Mouse (Mus musculus): ENCODE measurements around the gene Tmem159. TPM values are rescaled to one million over a fixed set of nuclear protein-coding genes. Genes with fewer than 3 reads are reported as not detected.

Tmem159 gene
- polyA plus RNA-seq, 1 experiment from 2014 or later: 3.2 TPM

DNA sequence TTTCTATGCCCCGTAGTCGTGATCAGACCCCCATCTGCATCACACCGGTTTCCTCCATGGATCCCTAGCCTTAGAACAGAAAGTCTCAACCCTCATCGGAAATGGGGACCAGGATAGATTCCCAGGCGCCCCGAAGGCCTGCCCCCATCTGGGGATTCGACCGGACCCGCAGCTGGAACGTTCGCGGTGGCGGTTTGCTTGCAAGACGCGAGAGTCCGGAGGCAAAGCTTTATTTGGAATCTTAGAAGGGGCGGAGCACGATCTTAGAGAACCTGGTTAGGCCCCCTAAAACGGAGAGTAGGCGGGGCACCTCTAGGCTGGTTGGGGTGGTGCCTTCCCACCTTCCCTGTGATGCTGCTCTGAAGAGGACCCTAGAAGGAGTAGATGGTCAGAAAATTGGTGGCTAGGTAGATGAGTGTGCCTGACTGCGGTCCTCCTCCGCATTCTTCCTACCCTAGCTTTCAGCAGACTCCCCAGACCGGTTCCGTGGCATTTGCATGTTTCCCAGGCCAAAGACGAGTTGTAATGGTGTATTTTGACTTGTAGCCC, 940 bp downstream of the Tmem159 start:
- H3K4me3 ChIP-seq (replicated peaks): peak overlapping the region; percentile 59
- DNase-seq (no peak), ATAC-seq (ENCODE audit: low read depth) (no peak)
- H3K4me2 ChIP-seq: peak overlapping the region; percentile 77
- H3K4me1 ChIP-seq (replicated peaks): peaks cover 8% of the 10 kb centered on the region
- 7% methylated on average over 25 of the region's 25 CpGs for WGBS (ENCODE audit: insufficient replicate concordance)
- H3K9me3 ChIP-seq (replicated peaks): no peaks in the 10 kb centered on the region
- no peaks in the 10 kb centered on the region for H3K36me3 ChIP-seq
- H3K27ac ChIP-seq: no peak overlapping the region
- peaks cover 8% of the 10 kb centered on the region; the same call in 1 of the 2 replicates for H3K27me3 ChIP-seq
- peak overlapping the region; percentile 42; the same call in 1 of the 2 replicates for H3K9ac ChIP-seq

DNA sequence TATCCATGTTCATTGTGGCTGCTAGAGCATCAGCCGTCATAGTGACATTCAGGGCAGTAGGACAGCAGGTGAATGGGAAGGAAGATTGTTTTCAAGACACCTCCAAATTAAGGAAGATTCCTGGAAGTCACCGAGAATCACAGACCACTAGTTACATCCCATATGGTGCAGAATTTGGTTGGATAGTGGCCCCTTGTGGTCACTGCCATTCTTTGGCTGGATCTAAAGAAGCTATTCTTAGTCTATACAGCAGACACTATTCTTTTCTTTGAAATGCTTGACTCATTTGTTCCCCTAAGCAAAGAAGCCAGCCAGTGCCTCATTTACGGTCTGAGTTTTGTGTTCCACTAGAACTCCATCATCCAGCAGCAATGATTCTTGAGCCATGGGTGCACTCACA, 2.8 kb downstream of the Tmem159 start:
- WGBS (ENCODE audit: insufficient replicate concordance): 64% methylated on average over 3 of the region's 3 CpGs
- no peak for DNase-seq
- H3K9me3 ChIP-seq (replicated peaks): no peaks in the 10 kb centered on the region

DNA sequence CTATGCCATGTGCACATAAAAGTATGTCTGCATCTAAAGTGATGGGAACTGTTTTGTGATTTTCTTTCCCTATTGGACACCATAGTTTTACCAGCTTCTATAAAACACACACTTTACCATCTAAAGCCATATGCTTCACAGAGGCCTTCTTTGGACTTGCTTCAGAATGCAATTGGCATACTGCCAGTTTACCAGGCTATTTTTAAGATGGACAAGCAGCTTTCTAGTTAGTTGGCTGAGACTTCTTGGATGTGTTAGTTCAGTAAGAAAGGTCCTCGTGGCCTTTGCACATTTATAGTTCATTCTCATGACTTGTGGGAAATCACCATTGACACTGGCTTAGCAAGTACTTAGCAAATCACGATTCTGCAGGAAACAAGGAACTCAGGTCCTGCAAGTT, 4.2 kb downstream of the Tmem159 start:
- no peak for ATAC-seq (ENCODE audit: low read depth)
- Histone ChIP-seq H3K27me3 (peaks cover 8% of the 10 kb centered on the region; the same call in 1 of the 2 replicates), H3K4me1 (replicated peaks) (peaks cover 8% of the 10 kb centered on the region), H3K9ac (no peak overlapping the region), H3K27ac (no peak overlapping the region), H3K36me3 (no peaks in the 10 kb centered on the region), H3K4me3 (replicated peaks) (no peak overlapping the region), H3K9me3 (replicated peaks) (no peaks in the 10 kb centered on the region), H3K4me2 (no peak overlapping the region)
- WGBS (ENCODE audit: insufficient replicate concordance): 49% methylated on average over 2 of the region's 2 CpGs
- no peak for DNase-seq

More for the DNA sequence above, 2.8 kb downstream of the Tmem159 start:
- Histone ChIP-seq H3K27me3 (peaks cover 8% of the 10 kb centered on the region; the same call in 1 of the 2 replicates), H3K27ac (no peak overlapping the region), H3K4me1 (replicated peaks) (peaks cover 8% of the 10 kb centered on the region), H3K4me2 (no peak overlapping the region), H3K4me3 (replicated peaks) (no peak overlapping the region), H3K9ac (no peak overlapping the region), H3K36me3 (no peaks in the 10 kb centered on the region)
- no peak for ATAC-seq (ENCODE audit: low read depth)

DNA sequence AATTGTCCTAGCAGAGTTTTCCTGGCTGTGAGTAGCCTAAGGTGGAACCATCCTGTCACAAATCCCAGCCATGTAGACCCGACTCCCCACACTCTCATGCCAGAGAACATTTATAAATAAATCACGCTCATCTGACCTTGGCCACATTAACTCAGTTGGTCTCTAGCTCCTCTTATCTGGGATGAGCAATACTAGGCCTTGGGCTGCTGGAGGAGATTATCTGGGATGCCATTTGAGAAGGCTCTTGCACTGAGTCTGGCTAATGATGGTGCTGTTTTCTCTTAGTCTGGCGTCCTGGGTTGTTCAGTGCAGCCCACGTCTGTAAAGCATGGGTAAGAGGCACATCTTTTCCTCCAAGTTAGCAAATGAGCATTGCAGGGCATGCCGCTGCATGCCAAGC, 7.5 kb downstream of the Tmem159 start:
- H3K4me3 ChIP-seq (replicated peaks): no peak overlapping the region
- no peak for DNase-seq
- no peak overlapping the region for H3K9ac ChIP-seq
- 48% methylated on average over 5 of the region's 5 CpGs for WGBS (ENCODE audit: insufficient replicate concordance)
- no peaks in the 10 kb centered on the region for H3K9me3 ChIP-seq (replicated peaks)
- ATAC-seq (ENCODE audit: low read depth): no peak
- H3K36me3 ChIP-seq: no peaks in the 10 kb centered on the region
- H3K27ac ChIP-seq: no peak overlapping the region
- H3K4me2 ChIP-seq: no peak overlapping the region
- no peaks in the 10 kb centered on the region for H3K4me1 ChIP-seq (replicated peaks)
- H3K27me3 ChIP-seq: no peaks in the 10 kb centered on the region

DNA sequence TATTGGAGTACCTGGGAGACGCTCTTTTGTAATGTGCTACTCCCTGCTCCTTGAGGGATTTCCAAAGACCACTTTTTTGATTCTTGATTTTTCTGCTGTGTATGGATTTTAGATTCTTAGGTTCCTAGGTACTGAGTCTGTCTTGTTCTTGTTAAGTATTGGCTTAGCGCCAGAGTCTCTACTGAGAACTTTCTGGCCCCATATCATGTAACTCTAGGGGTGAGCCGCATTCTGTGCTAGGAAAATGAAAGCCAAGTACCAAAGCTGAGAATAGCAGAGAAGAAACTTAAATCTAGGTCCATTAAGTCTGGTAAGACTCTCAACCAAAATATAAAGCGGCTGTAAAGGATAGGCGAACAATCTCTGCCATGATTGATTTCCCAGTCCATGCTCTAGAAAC, 14.8 kb downstream of the Tmem159 start:
- Histone ChIP-seq H3K9ac (no peak overlapping the region), H3K4me2 (no peak overlapping the region), H3K27ac (no peak overlapping the region), H3K9me3 (replicated peaks) (no peaks in the 10 kb centered on the region), H3K36me3 (no peaks in the 10 kb centered on the region), H3K27me3 (no peaks in the 10 kb centered on the region), H3K4me3 (replicated peaks) (no peak overlapping the region), H3K4me1 (replicated peaks) (no peaks in the 10 kb centered on the region)
- 79% methylated on average over 5 of the region's 5 CpGs for WGBS (ENCODE audit: insufficient replicate concordance)
- DNase-seq (no peak), ATAC-seq (ENCODE audit: low read depth) (no peak)

DNA sequence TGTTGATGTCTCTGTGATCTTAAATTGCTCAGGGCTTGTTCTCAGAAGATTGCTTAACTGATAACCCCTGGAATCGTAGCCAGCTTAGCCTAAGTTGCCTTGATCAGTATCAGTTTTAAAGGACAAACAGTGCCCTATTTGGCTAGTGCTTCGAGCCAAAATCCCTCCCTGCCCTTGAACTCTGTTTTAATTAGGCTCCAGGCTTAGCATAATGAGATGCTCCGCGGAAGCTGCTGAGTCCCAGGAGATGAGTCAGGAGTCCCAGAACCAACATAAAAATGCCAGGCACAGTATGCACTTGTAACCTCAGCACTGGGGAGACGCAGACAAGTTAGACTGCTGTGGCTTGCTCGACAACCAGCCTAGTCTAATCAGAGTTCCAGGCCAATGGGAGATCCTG, 15.4 kb downstream of the Tmem159 start:
- ATAC-seq (ENCODE audit: low read depth) (no peak), DNase-seq (no peak)
- no peaks in the 10 kb centered on the region for H3K9me3 ChIP-seq (replicated peaks)
- no peak overlapping the region for H3K4me2 ChIP-seq
- no peaks in the 10 kb centered on the region for H3K27me3 ChIP-seq
- no peak overlapping the region for H3K27ac ChIP-seq
- no peak overlapping the region for H3K9ac ChIP-seq
- 56% methylated on average over 6 of the region's 6 CpGs for WGBS (ENCODE audit: insufficient replicate concordance)
- no peaks in the 10 kb centered on the region for H3K36me3 ChIP-seq
- no peak overlapping the region for H3K4me3 ChIP-seq (replicated peaks)
- no peaks in the 10 kb centered on the region for H3K4me1 ChIP-seq (replicated peaks)

DNA sequence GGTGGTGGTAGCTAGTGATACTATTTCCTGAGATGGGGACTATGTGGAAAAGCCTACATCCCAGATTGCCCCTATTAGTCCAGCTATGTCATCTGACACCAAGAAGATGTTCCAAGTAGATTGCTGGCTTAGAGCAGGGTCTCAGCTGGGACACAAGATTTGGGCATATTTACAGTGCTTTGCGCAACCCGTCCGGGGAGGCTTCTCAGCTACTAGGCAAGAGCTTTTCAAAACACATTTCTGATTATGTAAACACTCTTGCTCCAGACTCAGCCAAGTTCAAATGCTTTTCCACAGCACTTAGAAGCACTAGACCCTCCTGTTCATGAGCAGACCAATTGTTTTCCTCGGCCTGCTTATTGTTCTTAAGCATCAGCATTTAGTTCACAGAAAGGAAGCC, 21.6 kb downstream of the Tmem159 start:
- no peak overlapping the region for H3K27ac ChIP-seq
- H3K27me3 ChIP-seq: no peaks in the 10 kb centered on the region
- H3K9me3 ChIP-seq (replicated peaks): no peaks in the 10 kb centered on the region
- H3K36me3 ChIP-seq: no peaks in the 10 kb centered on the region
- no peak overlapping the region for H3K9ac ChIP-seq
- 76% methylated on average over 4 of the region's 4 CpGs for WGBS (ENCODE audit: insufficient replicate concordance)
- no peak for DNase-seq
- H3K4me1 ChIP-seq (replicated peaks): no peaks in the 10 kb centered on the region
- H3K4me2 ChIP-seq: no peak overlapping the region
- no peak for ATAC-seq (ENCODE audit: low read depth)
- H3K4me3 ChIP-seq (replicated peaks): no peak overlapping the region

DNA sequence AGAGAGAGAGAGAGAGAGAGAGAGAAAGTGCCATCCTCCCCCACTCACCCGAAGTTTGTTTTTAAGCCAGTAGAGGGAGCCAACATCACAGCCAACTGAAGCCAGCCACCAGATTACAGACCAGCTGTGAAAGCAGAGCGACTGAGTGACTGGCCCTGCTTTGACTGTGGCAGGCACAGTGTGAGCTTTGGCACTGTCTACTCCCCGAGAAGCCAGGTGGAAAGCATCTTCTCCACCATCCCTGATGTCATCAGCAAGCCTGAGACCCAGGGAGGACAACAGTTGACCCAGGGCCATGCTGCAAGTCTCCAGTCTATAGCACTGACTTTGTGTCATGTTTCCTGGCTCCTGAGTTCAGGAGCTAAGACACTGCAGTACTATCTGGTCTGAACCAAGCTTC, 22.7 kb downstream of the Tmem159 start:
- H3K27me3 ChIP-seq: no peaks in the 10 kb centered on the region
- no peaks in the 10 kb centered on the region for H3K36me3 ChIP-seq
- H3K9ac ChIP-seq: no peak overlapping the region
- H3K27ac ChIP-seq: no peak overlapping the region
- no peaks in the 10 kb centered on the region for H3K9me3 ChIP-seq (replicated peaks)
- ATAC-seq (ENCODE audit: low read depth) (peak; percentile 60; the same call in 1 of the 2 replicates), DNase-seq (no peak)
- 4% methylated on average over 3 of the region's 3 CpGs for WGBS (ENCODE audit: insufficient replicate concordance)
- H3K4me2 ChIP-seq: no peak overlapping the region
- H3K4me3 ChIP-seq (replicated peaks): no peak overlapping the region
- H3K4me1 ChIP-seq (replicated peaks): no peaks in the 10 kb centered on the region

DNA sequence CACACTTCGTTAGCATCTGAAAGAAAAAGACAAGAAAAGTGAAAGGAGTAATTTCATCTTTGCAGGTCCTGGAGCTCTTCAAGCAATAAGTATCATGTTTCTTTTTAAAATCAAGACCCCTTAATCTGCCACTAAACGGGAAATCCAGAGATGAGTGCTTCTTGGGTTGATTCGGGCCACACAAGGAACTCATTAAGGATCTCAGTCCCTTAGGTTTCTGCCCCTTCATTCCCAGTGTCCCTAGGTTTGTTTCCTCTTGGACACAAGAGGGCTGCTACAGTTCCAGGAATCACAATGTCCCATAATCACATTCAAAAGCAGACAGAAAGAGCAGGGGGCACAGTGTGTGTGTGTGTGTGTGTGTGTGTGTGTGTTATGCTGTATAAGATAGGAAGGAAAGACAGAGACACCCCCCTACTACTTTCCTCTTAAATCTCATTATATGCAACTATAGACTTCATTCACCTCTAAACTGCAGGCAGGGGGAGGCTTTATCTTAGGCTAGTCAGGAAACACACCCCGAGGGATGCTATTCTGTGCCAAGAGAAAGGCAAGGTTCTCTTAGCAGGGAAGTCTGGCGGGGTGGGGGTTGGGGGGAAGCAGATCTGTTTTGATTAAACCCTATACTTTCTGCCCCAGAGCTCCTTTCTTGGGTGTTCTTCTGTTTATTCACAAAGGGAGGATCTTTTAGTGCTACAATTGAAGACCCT, 25.0 kb downstream of the Tmem159 start:
- Histone ChIP-seq H3K4me2 (no peak overlapping the region), H3K9me3 (replicated peaks) (no peaks in the 10 kb centered on the region), H3K27ac (no peak overlapping the region), H3K36me3 (no peaks in the 10 kb centered on the region), H3K9ac (no peak overlapping the region), H3K4me3 (replicated peaks) (no peak overlapping the region), H3K27me3 (no peaks in the 10 kb centered on the region), H3K4me1 (replicated peaks) (no peaks in the 10 kb centered on the region)
- no peak for ATAC-seq (ENCODE audit: low read depth)
- 31% methylated on average over 5 of the region's 5 CpGs for WGBS (ENCODE audit: insufficient replicate concordance)
- DNase-seq: no peak

DNA sequence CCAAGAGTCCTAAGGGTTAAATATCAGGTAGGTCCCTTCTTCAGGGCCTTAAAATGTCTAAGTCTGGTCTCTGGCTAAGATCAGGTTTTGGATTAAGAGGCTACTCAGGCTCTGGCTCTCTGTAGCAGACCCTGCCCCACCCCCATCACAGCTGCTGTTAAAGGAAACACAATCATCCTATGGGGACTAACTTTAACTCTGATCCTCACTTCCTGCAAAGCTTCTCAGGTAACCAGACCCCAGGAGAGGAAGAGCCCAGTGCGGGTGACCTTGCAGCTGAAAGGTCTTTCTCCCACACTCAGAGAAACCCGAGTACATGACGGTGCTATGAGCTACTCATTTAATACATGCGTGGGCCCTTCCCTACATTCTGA, 25.5 kb downstream of the Tmem159 start:
- no peak overlapping the region for H3K27ac ChIP-seq
- whole genome bisulfite sequencing (ENCODE audit: insufficient replicate concordance): 48% methylated on average over 4 of the region's 4 CpGs

DNA sequence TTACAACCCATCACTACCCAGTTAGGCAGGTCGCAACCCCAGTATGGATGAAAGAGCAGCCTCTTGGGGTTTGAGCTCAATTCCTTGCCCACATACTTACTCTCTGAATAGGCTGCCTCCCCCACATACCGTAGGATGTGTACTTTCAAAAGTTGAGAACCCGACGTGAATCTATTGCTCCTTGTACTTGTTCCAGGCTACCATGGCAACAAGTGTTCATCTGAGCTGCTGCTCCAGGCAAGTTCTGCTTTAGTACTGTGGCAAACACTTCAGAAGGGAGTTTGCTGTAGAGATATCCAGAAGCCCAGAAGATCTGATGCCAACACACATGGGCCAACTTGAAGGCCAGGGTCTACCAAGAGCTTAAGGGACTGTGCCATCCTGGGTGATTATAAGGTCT, 26.8 kb downstream of the Tmem159 start:
- Histone ChIP-seq H3K4me3 (replicated peaks) (no peak overlapping the region), H3K4me2 (no peak overlapping the region), H3K27ac (no peak overlapping the region), H3K9me3 (replicated peaks) (no peaks in the 10 kb centered on the region), H3K36me3 (no peaks in the 10 kb centered on the region), H3K27me3 (no peaks in the 10 kb centered on the region), H3K4me1 (replicated peaks) (no peaks in the 10 kb centered on the region), H3K9ac (no peak overlapping the region)
- DNase-seq (no peak), ATAC-seq (ENCODE audit: low read depth) (no peak)
- 80% methylated on average over 4 of the region's 4 CpGs for WGBS (ENCODE audit: insufficient replicate concordance)

More for the DNA sequence above, 25.5 kb downstream of the Tmem159 start:
- no peak for ATAC-seq (ENCODE audit: low read depth)
- no peak overlapping the region for H3K4me2 ChIP-seq
- DNase-seq: no peak
- no peak overlapping the region for H3K9ac ChIP-seq
- H3K36me3 ChIP-seq: no peaks in the 10 kb centered on the region
- no peaks in the 10 kb centered on the region for H3K27me3 ChIP-seq
- no peaks in the 10 kb centered on the region for H3K4me1 ChIP-seq (replicated peaks)
- H3K9me3 ChIP-seq (replicated peaks): no peaks in the 10 kb centered on the region
- no peak overlapping the region for H3K4me3 ChIP-seq (replicated peaks)

DNA sequence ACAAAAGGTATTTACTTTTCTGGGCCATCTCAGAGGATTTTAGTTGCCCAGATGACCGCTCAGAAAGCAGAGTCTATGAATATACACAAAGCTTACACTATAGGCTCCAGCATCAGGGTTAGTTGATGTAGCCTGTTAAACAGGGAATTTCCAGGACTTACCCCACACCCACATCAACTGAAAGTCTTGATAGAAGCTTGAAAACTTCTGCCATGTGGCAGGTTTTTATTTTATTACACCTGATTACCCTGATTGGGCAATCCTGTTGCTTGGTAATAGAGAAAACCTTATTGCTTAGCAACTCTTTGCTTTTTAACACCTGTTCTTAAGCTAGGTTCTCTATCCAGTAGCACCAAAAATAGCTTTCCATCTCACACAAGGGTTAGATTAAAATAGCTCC, 40.6 kb downstream of the Tmem159 start:
- whole genome bisulfite sequencing (ENCODE audit: insufficient replicate concordance): 66% methylated on average over 1 of the region's 1 CpGs
- ATAC-seq (ENCODE audit: low read depth): no peak
- no peaks in the 10 kb centered on the region for H3K4me1 ChIP-seq (replicated peaks)
- H3K27ac ChIP-seq: no peak overlapping the region
- no peak overlapping the region for H3K4me3 ChIP-seq (replicated peaks)
- H3K27me3 ChIP-seq: no peaks in the 10 kb centered on the region
- no peaks in the 10 kb centered on the region for H3K36me3 ChIP-seq
- no peak overlapping the region for H3K4me2 ChIP-seq
- no peak for DNase-seq
- no peak overlapping the region for H3K9ac ChIP-seq
- no peaks in the 10 kb centered on the region for H3K9me3 ChIP-seq (replicated peaks)
